Mouse (Mus musculus): Measurements from ENCODE around the gene Lbr. TPM values are rescaled to one million over a fixed set of nuclear protein-coding genes. Genes with fewer than 3 reads are reported as not detected.

Lbr gene
- polyA plus RNA-seq, 1 experiment from 2014 or later: 105 TPM

- Histone ChIP-seq H3K4me3 (ENCODE audit: low read depth, low read length) (no peak overlapping the region), H3K27ac (ENCODE audit: low read depth, low read length) (no peak overlapping the region), H3K4me1 (ENCODE audit: control insufficient read depth, insufficient read depth, low read length) (no peaks in the 10 kb centered on the region), H3K9ac (ENCODE audit: low read depth, low read length) (no peak overlapping the region), H3K36me3 (ENCODE audit: control insufficient read depth, insufficient read depth, low read length) (no peaks in the 10 kb centered on the region), H3K4me2 (no peak overlapping the region), H3K27me3 (ENCODE audit: control insufficient read depth, insufficient read depth, low read length) (no peaks in the 10 kb centered on the region), H3K9me3 (replicated peaks; ENCODE audit: control insufficient read depth, low read length) (no peaks in the 10 kb centered on the region)
- WGBS (ENCODE audit: insufficient replicate concordance): 70% methylated on average over 9 of the region's 9 CpGs
- ATAC-seq (replicated peaks; ENCODE audit: insufficient number of reproducible peaks, low FRiP score, low TSS enrichment): no peak
These were observed 30.5 kb upstream of the Lbr start for GRCm38 (mm10) chr1:181873086-181873920.

GRCm38 (mm10) chr1:181872639-181873038, 29.8 kb upstream of the Lbr start:
- H3K9me3 ChIP-seq (replicated peaks; ENCODE audit: control insufficient read depth, low read length): no peaks in the 10 kb centered on the region

GRCm38 (mm10) chr1:181866429-181867280, 23.8 kb upstream of the Lbr start:
- H3K36me3 ChIP-seq (ENCODE audit: control insufficient read depth, insufficient read depth, low read length): no peaks in the 10 kb centered on the region
- H3K27ac ChIP-seq (ENCODE audit: low read depth, low read length): no peak overlapping the region
- WGBS (ENCODE audit: insufficient replicate concordance): 81% methylated on average over 6 of the region's 6 CpGs
- H3K9me3 ChIP-seq (replicated peaks; ENCODE audit: control insufficient read depth, low read length): no peaks in the 10 kb centered on the region
- H3K9ac ChIP-seq (ENCODE audit: low read depth, low read length): no peak overlapping the region
- no peak for ATAC-seq (replicated peaks; ENCODE audit: insufficient number of reproducible peaks, low FRiP score, low TSS enrichment)
- H3K27me3 ChIP-seq (ENCODE audit: control insufficient read depth, insufficient read depth, low read length): peaks cover 5% of the 10 kb centered on the region; the same call in 1 of the 2 replicates
- no peak overlapping the region for H3K4me2 ChIP-seq
- H3K4me3 ChIP-seq (ENCODE audit: low read depth, low read length): no peak overlapping the region
- H3K4me1 ChIP-seq (ENCODE audit: control insufficient read depth, insufficient read depth, low read length): peaks cover 4% of the 10 kb centered on the region; the same call in 1 of the 2 replicates

More at GRCm38 (mm10) chr1:181872639-181873038, 29.8 kb upstream of the Lbr start:
- no peaks in the 10 kb centered on the region for H3K27me3 ChIP-seq (ENCODE audit: control insufficient read depth, insufficient read depth, low read length)
- WGBS (ENCODE audit: insufficient replicate concordance): 68% methylated on average over 3 of the region's 3 CpGs
- no peak overlapping the region for H3K4me2 ChIP-seq
- H3K27ac ChIP-seq (ENCODE audit: low read depth, low read length): no peak overlapping the region
- no peak for ATAC-seq (replicated peaks; ENCODE audit: insufficient number of reproducible peaks, low FRiP score, low TSS enrichment)
- no peaks in the 10 kb centered on the region for H3K4me1 ChIP-seq (ENCODE audit: control insufficient read depth, insufficient read depth, low read length)
- H3K9ac ChIP-seq (ENCODE audit: low read depth, low read length): no peak overlapping the region
- no peaks in the 10 kb centered on the region for H3K36me3 ChIP-seq (ENCODE audit: control insufficient read depth, insufficient read depth, low read length)
- H3K4me3 ChIP-seq (ENCODE audit: low read depth, low read length): no peak overlapping the region

- no peak for ATAC-seq (replicated peaks; ENCODE audit: insufficient number of reproducible peaks, low FRiP score, low TSS enrichment)
- H3K4me1 ChIP-seq (ENCODE audit: control insufficient read depth, insufficient read depth, low read length): peaks cover 4% of the 10 kb centered on the region; the same call in 1 of the 2 replicates
- WGBS (ENCODE audit: insufficient replicate concordance): 68% methylated on average over 5 of the region's 5 CpGs
These were observed 23.0 kb upstream of the Lbr start for GRCm38 (mm10) chr1:181865863-181866216.

GRCm38 (mm10) chr1:181864971-181865862, 22.4 kb upstream of the Lbr start:
- H3K4me2 ChIP-seq: no peak overlapping the region
- peaks cover 5% of the 10 kb centered on the region; the same call in 1 of the 2 replicates for H3K27me3 ChIP-seq (ENCODE audit: control insufficient read depth, insufficient read depth, low read length)
- H3K4me1 ChIP-seq (ENCODE audit: control insufficient read depth, insufficient read depth, low read length): peaks cover 4% of the 10 kb centered on the region; the same call in 1 of the 2 replicates
- H3K36me3 ChIP-seq (ENCODE audit: control insufficient read depth, insufficient read depth, low read length): no peaks in the 10 kb centered on the region
- H3K27ac ChIP-seq (ENCODE audit: low read depth, low read length): no peak overlapping the region
- H3K9ac ChIP-seq (ENCODE audit: low read depth, low read length): no peak overlapping the region
- ATAC-seq (replicated peaks; ENCODE audit: insufficient number of reproducible peaks, low FRiP score, low TSS enrichment): no peak
- 68% methylated on average over 11 of the region's 11 CpGs for WGBS (ENCODE audit: insufficient replicate concordance)
- H3K9me3 ChIP-seq (replicated peaks; ENCODE audit: control insufficient read depth, low read length): no peaks in the 10 kb centered on the region
- no peak overlapping the region for H3K4me3 ChIP-seq (ENCODE audit: low read depth, low read length)

More at GRCm38 (mm10) chr1:181865863-181866216, 23.0 kb upstream of the Lbr start:
- peaks cover 5% of the 10 kb centered on the region; the same call in 1 of the 2 replicates for H3K27me3 ChIP-seq (ENCODE audit: control insufficient read depth, insufficient read depth, low read length)
- no peak overlapping the region for H3K4me2 ChIP-seq
- no peak overlapping the region for H3K4me3 ChIP-seq (ENCODE audit: low read depth, low read length)
- H3K9ac ChIP-seq (ENCODE audit: low read depth, low read length): no peak overlapping the region
- no peaks in the 10 kb centered on the region for H3K9me3 ChIP-seq (replicated peaks; ENCODE audit: control insufficient read depth, low read length)
- H3K27ac ChIP-seq (ENCODE audit: low read depth, low read length): no peak overlapping the region
- no peaks in the 10 kb centered on the region for H3K36me3 ChIP-seq (ENCODE audit: control insufficient read depth, insufficient read depth, low read length)

DNA sequence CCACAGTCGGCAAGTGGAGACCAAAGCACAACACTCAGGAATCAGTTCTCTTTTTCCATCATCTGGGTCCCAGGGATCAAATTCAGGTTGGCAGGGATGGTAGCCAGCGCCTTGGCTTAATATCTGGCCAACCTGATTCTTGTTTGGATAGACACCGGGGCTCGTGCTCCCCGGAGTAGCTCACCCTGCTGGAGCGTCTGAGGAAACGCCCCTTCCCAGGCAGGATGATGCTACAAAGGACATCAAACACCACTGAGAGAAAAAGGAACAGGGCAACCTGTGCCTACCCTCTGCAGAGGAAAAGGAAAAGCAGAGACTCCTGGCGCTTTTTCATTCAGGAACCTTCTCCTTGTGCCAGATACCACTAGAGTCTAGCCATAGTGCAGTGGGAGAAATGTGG, 20.6 kb upstream of the Lbr start:
- Histone ChIP-seq H3K27me3 (ENCODE audit: control insufficient read depth, insufficient read depth, low read length) (peaks cover 5% of the 10 kb centered on the region; the same call in 1 of the 2 replicates), H3K27ac (ENCODE audit: low read depth, low read length) (no peak overlapping the region), H3K4me1 (ENCODE audit: control insufficient read depth, insufficient read depth, low read length) (peaks cover 4% of the 10 kb centered on the region; the same call in 1 of the 2 replicates), H3K4me2 (no peak overlapping the region), H3K9me3 (replicated peaks; ENCODE audit: control insufficient read depth, low read length) (no peaks in the 10 kb centered on the region), H3K4me3 (ENCODE audit: low read depth, low read length) (no peak overlapping the region), H3K36me3 (ENCODE audit: control insufficient read depth, insufficient read depth, low read length) (no peaks in the 10 kb centered on the region), H3K9ac (ENCODE audit: low read depth, low read length) (no peak overlapping the region)
- WGBS (ENCODE audit: insufficient replicate concordance): 18% methylated on average over 8 of the region's 8 CpGs
- ATAC-seq (replicated peaks; ENCODE audit: insufficient number of reproducible peaks, low FRiP score, low TSS enrichment): no peak

GRCm38 (mm10) chr1:181862676-181863374, 20.0 kb upstream of the Lbr start:
- Histone ChIP-seq H3K27me3 (ENCODE audit: control insufficient read depth, insufficient read depth, low read length) (peaks cover 5% of the 10 kb centered on the region; the same call in 1 of the 2 replicates), H3K36me3 (ENCODE audit: control insufficient read depth, insufficient read depth, low read length) (no peaks in the 10 kb centered on the region), H3K9me3 (replicated peaks; ENCODE audit: control insufficient read depth, low read length) (no peaks in the 10 kb centered on the region), H3K9ac (ENCODE audit: low read depth, low read length) (no peak overlapping the region), H3K4me3 (ENCODE audit: low read depth, low read length) (no peak overlapping the region), H3K27ac (ENCODE audit: low read depth, low read length) (no peak overlapping the region), H3K4me1 (ENCODE audit: control insufficient read depth, insufficient read depth, low read length) (peaks cover 4% of the 10 kb centered on the region; the same call in 1 of the 2 replicates), H3K4me2 (no peak overlapping the region)
- ATAC-seq (replicated peaks; ENCODE audit: insufficient number of reproducible peaks, low FRiP score, low TSS enrichment): no peak
- 57% methylated on average over 16 of the region's 16 CpGs for WGBS (ENCODE audit: insufficient replicate concordance)

Measured in heart, embryonic 11.5 days (tissue).